Mouse (Mus musculus): Measurements from ENCODE around the gene Cfap206. TPM values are rescaled to one million over a fixed set of nuclear protein-coding genes. Genes with fewer than 3 reads are reported as not detected.
A peak's percentile ranks its signal among the peaks of the same experiment; 100 is the strongest.
"Not testable (repeated sequence)": the region's sequence is repeated elsewhere in the genome, so short reads cannot be mapped to it uniquely, and the experiment has no call there.

Cfap206 gene
- not detected for total RNA-seq (2021)
- long read RNA-seq, experiment 1: 0 reads
- long read RNA-seq, experiment 2: 0 reads

GRCm38 (mm10) chr4:34729851-34730341, at the start of gene Cfap206:
Gene Cfap206 (minus strand): TSS chr4:34730206.
- peak; percentile 64 for DNase-seq

GRCm38 (mm10) chr4:34777677-34778527, 47.9 kb upstream of the Cfap206 start, which contains the start of gene Smim8:
Gene Smim8 (minus strand): TSS chr4:34778423.
- peak; percentile 95 for DNase-seq

GRCm38 (mm10) chr4:34771652-34772371, 41.8 kb upstream of the Cfap206 start:
- DNase-seq: no peak

GRCm38 (mm10) chr4:34756163-34756562, 26.2 kb upstream of the Cfap206 start, which contains the start of gene Gm136:
Gene Gm136 (minus strand): TSS chr4:34756263.
- no peak for DNase-seq

GRCm38 (mm10) chr4:34749236-34749635, 19.2 kb upstream of the Cfap206 start:
- no peak for DNase-seq

- DNase-seq: no peak
Observed at GRCm38 (mm10) chr4:34734461-34734860, 4.5 kb upstream of the Cfap206 start.

GRCm38 (mm10) chr4:34733415-34733814, 3.4 kb upstream of the Cfap206 start:
- not testable (repeated sequence) for DNase-seq

GRCm38 (mm10) chr4:34725710-34726109, 4.3 kb downstream of the Cfap206 start:
- not testable (repeated sequence) for DNase-seq

GRCm38 (mm10) chr4:34724306-34724705, 5.7 kb downstream of the Cfap206 start:
- no peak for DNase-seq

- DNase-seq: no peak
Observed at GRCm38 (mm10) chr4:34723186-34723585, 6.8 kb downstream of the Cfap206 start.

GRCm38 (mm10) chr4:34720127-34720895, 9.7 kb downstream of the Cfap206 start:
- DNase-seq: no peak

GRCm38 (mm10) chr4:34719421-34719820, 10.6 kb downstream of the Cfap206 start:
- DNase-seq: no peak

- no peak for DNase-seq
Observed at GRCm38 (mm10) chr4:34715062-34715461, 14.9 kb downstream of the Cfap206 start.

- no peak for DNase-seq
Observed at GRCm38 (mm10) chr4:34708127-34708526, 21.9 kb downstream of the Cfap206 start.

- no peak for DNase-seq
Observed at GRCm38 (mm10) chr4:34707248-34707647, 22.8 kb downstream of the Cfap206 start.

GRCm38 (mm10) chr4:34703029-34703428, 27.0 kb downstream of the Cfap206 start:
- no peak for DNase-seq

- no peak for DNase-seq
Observed at GRCm38 (mm10) chr4:34702231-34702630, 27.8 kb downstream of the Cfap206 start.

GRCm38 (mm10) chr4:34701528-34701927, 28.5 kb downstream of the Cfap206 start:
- DNase-seq: peak; percentile 64

- DNase-seq: no peak
Observed at GRCm38 (mm10) chr4:34688021-34688420, 42.0 kb downstream of the Cfap206 start.

GRCm38 (mm10) chr4:34686874-34687567, 43.0 kb downstream of the Cfap206 start, which contains the start of gene Slc35a1:
Gene Slc35a1 (minus strand): TSS chr4:34687438.
- DNase-seq: peak; percentile 92

- no peak for DNase-seq
Observed at GRCm38 (mm10) chr4:34680530-34680929, 49.5 kb downstream of the Cfap206 start.

Measured in gastrocnemius, postnatal 10 days (tissue).